Mouse (Mus musculus): ENCODE results near the gene Snapc2.

The Snapc2 gene

DNA sequence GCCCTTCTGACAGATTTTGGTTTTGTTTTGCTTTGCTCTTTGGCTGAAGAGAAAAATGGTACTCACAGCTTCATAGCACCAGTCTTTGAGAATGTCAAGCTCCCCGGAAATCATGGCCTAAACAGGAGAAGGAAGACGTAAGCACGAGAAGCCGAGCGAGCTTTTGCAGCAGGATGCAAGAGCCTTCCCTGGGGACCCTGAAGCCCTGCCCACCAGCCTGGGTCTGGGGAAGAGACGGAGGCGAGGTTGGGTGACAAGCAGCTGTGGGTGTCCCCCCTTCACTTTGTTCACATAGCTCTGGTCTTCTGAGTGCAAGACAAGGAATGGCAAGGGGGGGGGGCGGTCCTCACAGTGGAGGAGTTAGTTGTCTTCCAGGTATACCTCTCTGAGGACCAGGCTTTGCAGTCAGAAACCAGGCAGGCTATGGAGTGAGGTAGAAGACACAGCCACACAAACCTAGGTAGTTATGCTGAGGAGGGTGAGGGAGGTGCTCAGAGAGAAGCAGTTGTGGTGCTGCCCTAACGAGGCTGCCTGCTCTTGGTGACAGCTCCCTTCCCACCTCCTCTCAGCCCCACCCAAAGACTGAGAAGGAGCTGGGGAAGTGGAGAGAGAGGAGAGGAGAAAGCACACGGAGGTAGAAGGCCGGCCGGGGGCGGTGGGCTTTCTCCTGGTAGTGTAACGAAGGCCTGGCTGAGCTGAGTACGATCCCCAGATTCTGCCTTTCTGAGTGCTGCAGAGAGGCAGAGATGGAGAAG, 12.5 kb downstream of the Snapc2 start:
- DNase-seq (ENCODE audit: low spot score in 2 of 2) = no peak

DNA sequence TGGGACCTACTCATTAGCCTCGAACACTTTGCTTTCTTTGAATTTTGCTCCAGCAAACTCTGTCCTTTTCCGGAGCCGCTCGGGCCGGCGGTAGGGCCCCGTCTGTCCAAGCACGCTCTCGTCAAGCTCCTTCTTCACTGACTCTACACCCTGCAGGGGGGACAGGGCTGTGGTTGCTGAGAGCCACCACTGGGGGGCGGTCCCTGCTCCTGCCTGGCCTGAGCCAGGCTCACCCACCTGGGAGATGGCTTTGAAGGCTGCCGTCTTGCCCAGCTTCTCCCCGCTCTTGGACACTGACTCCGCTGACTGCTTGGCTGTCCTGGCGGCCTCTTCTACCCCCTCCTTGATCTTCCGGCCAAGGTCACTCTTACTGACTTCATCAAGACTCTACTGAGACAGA, 14.7 kb downstream of the Snapc2 start:
- no peak for DNase-seq (ENCODE audit: low spot score in 2 of 2)

DNA sequence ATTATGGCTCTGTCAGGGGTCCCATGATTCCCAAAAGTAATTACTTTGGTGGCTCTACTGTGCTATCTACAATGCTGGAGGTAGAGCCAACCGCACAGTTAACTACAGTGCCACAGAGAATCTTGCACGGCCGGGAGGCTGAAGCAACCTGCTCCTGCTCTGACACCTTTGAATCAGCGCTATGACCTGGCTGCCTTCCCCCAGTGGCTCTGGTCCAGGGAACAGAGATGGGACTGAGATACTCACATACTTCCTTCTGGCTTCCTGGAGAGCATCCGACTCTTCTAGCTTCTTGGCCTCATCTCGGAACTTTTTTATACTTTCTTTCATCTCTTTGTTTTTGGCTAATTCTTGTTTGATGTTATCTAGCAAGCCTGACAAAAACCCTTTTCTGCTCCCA, 16.7 kb downstream of the Snapc2 start:
- no peak for DNase-seq (ENCODE audit: low spot score in 2 of 2)

DNA sequence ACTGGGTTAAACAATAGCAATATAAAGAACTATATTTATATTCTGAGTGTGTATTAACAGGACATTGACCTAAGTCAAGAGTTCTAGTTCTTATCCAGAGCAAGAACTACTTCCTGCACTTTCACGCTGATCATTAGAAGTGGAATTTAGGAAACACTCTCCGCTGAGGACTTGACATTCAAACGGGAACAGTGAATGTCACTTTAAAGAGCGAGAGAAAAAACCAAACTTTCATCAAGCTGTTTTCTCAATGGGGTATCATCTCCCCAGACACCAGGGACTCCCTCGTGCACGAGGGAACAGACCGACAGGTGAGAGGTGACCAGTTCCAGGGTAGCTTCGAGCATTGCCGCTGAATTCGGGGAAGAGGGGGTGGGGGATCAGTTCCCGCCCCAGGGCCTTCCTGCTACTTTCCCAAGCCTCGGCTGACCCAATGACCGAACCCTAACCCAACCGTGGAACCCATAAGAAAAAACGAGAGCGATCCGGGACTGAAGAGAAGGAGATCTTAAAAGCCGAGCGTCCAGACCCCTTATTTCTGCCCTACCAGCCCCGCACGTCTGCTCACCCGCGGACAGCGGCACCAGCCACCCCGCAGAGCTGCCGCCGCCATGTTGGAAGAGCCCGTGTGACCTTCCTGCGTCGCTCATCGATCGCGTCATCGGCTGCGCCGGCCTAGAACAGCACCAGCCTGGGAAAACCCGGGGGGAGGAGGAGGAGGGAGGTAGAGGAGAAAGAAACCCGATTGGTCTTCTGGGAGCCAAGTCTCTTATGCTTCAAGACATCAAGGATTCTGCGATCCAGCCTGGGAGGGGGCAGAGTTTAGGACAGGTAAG, 22.6 kb downstream of the Snapc2 start, which contains the start of gene Timm44:
Gene Timm44 (minus strand): TSS at position 639 of the 836 bp plus-strand sequence.
- peak; percentile 88 to 92 for DNase-seq (ENCODE audit: low spot score in 2 of 2)

DNA sequence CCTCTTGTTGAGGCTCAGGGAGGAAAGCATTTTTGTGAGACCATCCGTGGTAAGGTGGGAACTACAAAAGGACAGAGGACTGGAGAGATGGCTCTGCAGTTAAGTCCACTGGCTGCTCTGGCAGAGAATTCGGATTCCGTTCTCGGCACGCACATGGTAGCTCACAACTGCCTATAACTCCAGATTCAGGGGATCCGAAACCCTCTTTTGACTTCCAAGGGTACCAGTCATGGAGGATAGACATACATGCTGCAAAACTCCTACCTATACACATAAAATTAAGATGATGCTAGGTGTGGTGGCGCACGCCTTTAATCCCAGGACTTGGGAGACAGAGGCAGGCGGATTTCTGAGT, 23.2 kb downstream of the Snapc2 start:
- no peak for DNase-seq (ENCODE audit: low spot score in 2 of 2)

DNA sequence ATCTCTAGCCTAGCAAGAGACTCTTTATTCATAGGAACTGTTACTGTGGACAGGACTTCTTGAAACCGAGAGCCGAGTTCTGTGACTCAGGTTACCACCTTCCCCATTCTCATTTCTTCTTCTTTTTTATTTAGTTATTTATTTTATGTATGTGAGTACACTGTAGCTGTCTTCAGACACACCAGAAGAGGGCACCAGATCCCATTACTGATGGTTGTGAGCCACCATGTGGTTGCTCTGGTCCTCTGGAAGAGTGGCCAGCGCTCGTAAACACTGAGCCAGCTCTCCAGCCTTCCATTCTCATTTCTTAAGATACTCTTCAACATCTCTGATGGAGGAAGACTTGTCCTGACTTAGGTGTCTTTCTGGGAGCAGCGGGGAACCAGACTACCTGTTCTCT, 39.9 kb downstream of the Snapc2 start:
- DNase-seq (ENCODE audit: low spot score in 2 of 2) = no peak

DNA sequence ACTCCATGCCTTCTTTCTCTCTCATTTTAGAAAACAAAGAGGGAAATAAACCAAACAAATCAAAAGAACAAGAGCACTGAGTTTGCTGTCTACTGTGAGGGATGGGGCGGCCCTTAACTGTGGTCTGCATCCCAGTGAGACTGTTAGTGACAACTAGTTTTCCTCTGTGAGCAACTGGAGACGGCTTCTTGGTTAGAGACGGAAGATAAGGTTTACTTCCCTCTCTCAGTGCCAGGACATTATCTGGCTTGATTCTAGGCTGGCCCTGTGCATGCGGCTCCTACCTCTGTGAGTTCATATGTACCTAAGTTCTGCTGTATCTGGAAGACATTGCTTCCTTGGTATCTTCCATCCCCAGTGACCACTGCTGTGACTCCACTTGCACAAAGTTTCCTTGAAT, 44.9 kb downstream of the Snapc2 start:
- DNase-seq (ENCODE audit: low spot score in 2 of 2) = no peak

DNA sequence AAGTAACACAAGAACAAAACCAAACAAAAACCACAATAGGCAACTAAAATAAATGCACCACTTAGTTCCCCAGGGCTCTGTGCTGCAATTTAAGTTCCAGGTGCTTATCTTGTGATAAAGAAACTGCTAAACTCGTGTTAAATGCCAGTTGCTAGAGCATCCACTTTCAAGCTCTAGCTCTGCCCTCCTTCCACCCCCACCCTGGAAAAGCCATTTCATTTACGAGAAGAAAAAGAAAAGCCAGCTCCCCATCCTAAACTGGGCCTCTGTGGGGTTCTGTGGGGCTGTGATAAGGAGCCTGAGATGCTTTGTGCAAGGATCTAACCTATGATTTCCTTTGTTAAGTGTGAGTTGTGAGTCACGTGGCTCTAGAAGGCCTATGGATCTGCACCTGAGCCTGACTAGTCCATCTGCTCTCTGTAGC, 51.3 kb downstream of the Snapc2 start:
- DNase-seq (ENCODE audit: low spot score in 2 of 2) = no peak
